Mouse (Mus musculus) lung, postnatal 0 days (tissue): ENCODE data around the gene Tac4. TPM values are rescaled to one million over a fixed set of nuclear protein-coding genes. Genes with fewer than 3 reads are reported as not detected.
A peak's percentile ranks its signal among the peaks of the same experiment; 100 is the strongest.

ENCODE experiments used
- ATAC-seq: fragments of 200-750 bp; cut with Nextera tagmentation; 2 replicates; pipeline ENCODE4 v1.8.0; 2017; ENCODE audit warnings: moderate library complexity
- DNase-seq: peaks from one replicate; pipeline ENCODE4 v3.0.0-alpha.2; 2016; ENCODE audit warnings: low spot score
- H3K27ac ChIP-seq: fragments of 300-500 bp; sonication (generic); 2 replicates; pipeline ENCODE4 v1.5.1; 2014; ENCODE audit warnings: antibody characterized with exemption, mild to moderate bottlenecking, low read length, mixed read lengths
- H3K27me3 ChIP-seq: fragments of 300-500 bp; sonication (generic); replicated peaks from 2 replicates; pipeline ENCODE4 v1.6.1; 2014; ENCODE audit warnings: low read length, mixed read lengths; ENCODE audit not compliant: insufficient read depth
- H3K36me3 ChIP-seq: fragments of 300-500 bp; sonication (generic); 2 replicates; pipeline ENCODE4 v1.6.1; 2014; ENCODE audit warnings: low read length, mixed read lengths; ENCODE audit not compliant: insufficient read depth
- H3K4me1 ChIP-seq: fragments of 300-500 bp; sonication (generic); 2 replicates; pipeline ENCODE4 v1.6.1; 2014; ENCODE audit warnings: antibody characterized with exemption, low read depth, low read length, mixed read lengths; ENCODE audit not compliant: insufficient read depth
- H3K4me2 ChIP-seq: fragments of 300-500 bp; sonication (generic); replicated peaks from 2 replicates; pipeline ENCODE4 v1.6.1; 2014; ENCODE audit warnings: low read depth, mild to moderate bottlenecking, low read length, moderate library complexity, mixed read lengths
- H3K4me3 ChIP-seq: fragments of 300-500 bp; sonication (generic); 2 replicates; pipeline ENCODE4 v1.5.1; 2014; ENCODE audit warnings: low read depth, low read length
- H3K9ac ChIP-seq: fragments of 300-500 bp; sonication (generic); replicated peaks from 2 replicates; pipeline ENCODE4 v1.6.1; 2014; ENCODE audit warnings: low read depth, mild to moderate bottlenecking
- H3K9me3 ChIP-seq: fragments of 300-500 bp; sonication (generic); 2 replicates; pipeline ENCODE4 v1.6.1; 2016; ENCODE audit warnings: low read length, mixed read lengths
- CTCF ChIP-seq: IDR thresholded peaks from 2 replicates; pipeline ENCODE4 v1.5.1; 2016; ENCODE audit warnings: antibody characterized with exemption, mild to moderate bottlenecking
- EP300 ChIP-seq: IDR thresholded peaks from 2 replicates; pipeline ENCODE4 v1.6.1; 2016; ENCODE audit warnings: antibody characterized with exemption, mild to moderate bottlenecking, control low read depth
- WGBS: fragments of 180-500 bp; shearing (Covaris S2); extraction: QIAGEN DNeasy Blood & Tissue Kit; methylation state at CpG from one replicate; pipeline ENCODE4 v1.1.7; 2014; 5-methylcytosine and 5-hydroxymethylcytosine counted together
- polyA plus RNA-seq: library from polyadenylated mRNA; unstranded; fragments of >200 nt; fragmentation: Nextera tagmentation; extraction: Ambion mirVana; gene quantifications from 2 replicates; pipeline ENCODE4 v1.2.1, GENCODE M21; 2015

Tac4 gene
- polyA plus RNA-seq, 1 experiment from 2014 or later, result 0.18 TPM

DNA sequence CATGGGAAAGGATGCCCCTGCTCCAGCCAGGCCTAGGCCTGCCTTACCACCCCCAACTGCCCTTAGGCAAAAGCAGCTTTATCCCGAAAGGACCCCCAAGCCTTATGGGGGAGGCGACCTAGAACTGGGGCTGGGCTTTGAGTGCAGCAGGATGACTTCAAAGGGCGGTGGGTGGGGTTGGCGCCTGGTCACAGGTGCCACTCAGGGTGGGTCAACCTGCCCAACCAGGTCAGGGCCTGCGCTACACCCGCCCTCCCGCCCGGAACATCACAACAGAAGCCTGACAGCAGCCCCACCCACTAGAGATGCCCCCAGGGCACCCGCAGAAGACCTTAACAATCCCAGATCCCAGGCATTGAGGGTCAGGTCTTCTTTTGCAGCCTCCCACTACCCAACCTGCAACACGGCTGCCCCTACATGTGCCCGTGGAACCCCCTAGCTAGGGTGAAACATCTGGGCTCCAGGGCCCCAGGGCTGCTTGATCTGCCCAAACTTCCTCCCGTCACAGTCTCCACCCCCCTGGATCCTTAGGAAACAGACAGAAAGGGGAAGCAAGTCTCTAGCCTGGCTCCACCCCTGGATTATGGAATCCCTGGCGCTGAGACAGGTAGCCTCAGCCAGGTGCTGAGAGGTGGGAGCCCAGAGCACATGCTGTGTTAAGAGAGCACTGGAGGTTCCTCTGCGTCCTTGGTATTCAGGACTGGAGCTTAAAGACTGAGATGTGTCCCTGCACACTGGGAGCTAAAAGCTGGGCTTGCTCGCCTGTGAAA lies 37.0 kb upstream of the Tac4 start:
- DNase-seq (peak; percentile 72), ATAC-seq (peak; percentile 73)
- Histone ChIP-seq H3K4me2 (peak overlapping the region; percentile 52), H3K9ac (no peak overlapping the region), H3K9me3 (no peaks in the 10 kb centered on the region), H3K27ac (peak overlapping the region; percentile 32; the same call in 1 of the 2 replicates), H3K36me3 (no peaks in the 10 kb centered on the region), H3K27me3 (peaks cover 7% of the 10 kb centered on the region; the same call in 1 of the 2 replicates), H3K4me1 (peaks cover 5% of the 10 kb centered on the region), H3K4me3 (no peak overlapping the region; the same call in 1 of the 2 replicates)
- no peak for TF ChIP-seq CTCF
- TF ChIP-seq EP300, result no peak
- WGBS, result 19% methylated on average over 15 of the region's 15 CpGs

DNA sequence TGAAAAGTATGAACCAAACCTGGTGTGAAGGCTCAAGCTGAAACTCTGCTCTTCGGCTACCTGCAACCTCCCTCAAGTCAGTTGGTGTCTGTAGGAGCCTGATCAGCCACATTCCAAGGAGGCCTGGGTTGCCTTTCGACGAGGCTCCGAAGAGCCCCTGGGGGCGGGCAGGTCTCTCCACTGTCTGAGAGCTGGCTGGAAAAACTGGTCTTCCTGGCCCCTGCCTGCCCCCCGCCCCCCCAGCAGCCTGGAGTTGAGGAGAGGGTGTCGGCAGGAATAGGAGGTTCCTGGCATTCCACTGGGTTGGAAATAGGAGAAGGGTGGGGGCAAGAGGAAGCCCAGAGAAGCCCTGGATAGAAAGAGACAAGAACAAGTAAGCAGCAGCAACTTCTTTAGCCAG lies 35.9 kb upstream of the Tac4 start:
- Histone ChIP-seq H3K27me3 (peaks cover 7% of the 10 kb centered on the region; the same call in 1 of the 2 replicates), H3K9me3 (no peaks in the 10 kb centered on the region), H3K9ac (no peak overlapping the region), H3K27ac (no peak overlapping the region), H3K4me3 (no peak overlapping the region), H3K4me2 (no peak overlapping the region), H3K36me3 (no peaks in the 10 kb centered on the region), H3K4me1 (peaks cover 5% of the 10 kb centered on the region)
- 12% methylated on average over 7 of the region's 7 CpGs for WGBS
- ATAC-seq, result peak; percentile 68
- TF ChIP-seq EP300, result no peak; the same call in 1 of the 2 replicates
- TF ChIP-seq CTCF, result no peak
- DNase-seq, result peak; percentile 46

DNA sequence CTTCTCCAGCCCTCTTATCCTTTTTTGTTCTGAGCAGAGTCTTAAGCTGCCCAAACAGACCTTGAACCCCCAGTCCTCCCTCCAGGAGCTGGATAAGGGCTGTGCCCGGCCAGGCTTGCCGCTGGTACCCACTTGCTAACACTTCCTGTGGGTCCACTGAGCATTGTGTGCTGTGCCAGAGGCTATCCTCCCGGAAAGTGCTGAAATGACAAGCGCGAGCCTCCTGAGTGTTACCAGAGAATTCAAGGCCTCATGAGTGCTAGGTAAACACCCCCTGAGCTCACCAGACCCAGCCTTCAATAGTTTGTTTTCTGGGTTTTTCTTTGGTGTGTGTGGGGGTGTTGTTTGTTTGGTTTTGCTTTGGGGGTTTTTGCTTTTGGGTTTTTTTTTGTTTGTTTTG lies 33.9 kb upstream of the Tac4 start:
- Histone ChIP-seq H3K27me3 (peaks cover 4% of the 10 kb centered on the region; the same call in 1 of the 2 replicates), H3K9ac (no peak overlapping the region), H3K4me3 (no peak overlapping the region), H3K4me1 (peaks cover 5% of the 10 kb centered on the region), H3K9me3 (no peaks in the 10 kb centered on the region), H3K4me2 (no peak overlapping the region), H3K27ac (no peak overlapping the region), H3K36me3 (no peaks in the 10 kb centered on the region)
- WGBS, result 24% methylated on average over 5 of the region's 5 CpGs
- peak; percentile 34 for DNase-seq
- no peak for ATAC-seq
- TF ChIP-seq CTCF (no peak), EP300 (no peak)

DNA sequence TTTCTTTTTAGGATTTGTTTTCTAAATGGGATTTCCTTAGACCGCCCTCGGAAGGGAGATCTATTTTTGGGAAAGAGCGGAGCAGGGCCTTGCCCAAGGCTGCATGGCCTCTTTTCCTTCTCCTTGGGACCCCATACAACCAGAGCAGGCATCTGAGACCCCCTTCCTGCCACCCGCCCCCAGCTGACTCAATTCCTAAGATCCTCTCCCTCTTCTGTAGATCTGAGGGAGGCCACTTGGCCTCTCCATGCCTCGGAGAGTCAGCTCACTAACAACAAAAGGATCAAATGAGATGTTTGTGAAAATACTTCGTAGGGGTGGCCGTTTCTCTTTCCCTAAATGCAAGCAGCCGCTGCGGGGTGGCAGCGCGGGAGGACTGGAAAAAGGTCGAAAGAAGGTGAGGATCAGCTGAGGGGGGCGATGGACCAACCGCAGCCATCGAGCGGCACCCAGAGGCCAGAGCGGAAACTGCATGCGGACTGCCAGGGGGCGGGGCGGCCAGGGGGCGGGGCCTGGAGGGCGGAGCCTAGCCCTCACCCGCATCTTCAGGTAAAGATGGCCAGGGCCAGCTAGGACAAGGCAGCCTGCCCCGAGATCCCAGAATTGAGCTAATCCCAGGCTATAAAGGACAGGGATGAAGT lies 29.5 kb upstream of the Tac4 start:
- ATAC-seq (peak; percentile 83), DNase-seq (peak; percentile 73)
- peak; percentile 86 for TF ChIP-seq CTCF
- TF ChIP-seq EP300, result no peak
- H3K36me3 ChIP-seq, result no peaks in the 10 kb centered on the region
- H3K9me3 ChIP-seq, result no peaks in the 10 kb centered on the region
- H3K4me1 ChIP-seq, result no peaks in the 10 kb centered on the region
- H3K4me2 ChIP-seq, result peak overlapping the region; percentile 32; the same call in 1 of the 2 replicates
- H3K9ac ChIP-seq, result no peak overlapping the region
- H3K4me3 ChIP-seq, result no peak overlapping the region
- WGBS, result 14% methylated on average over 19 of the region's 24 CpGs
- H3K27me3 ChIP-seq, result no peaks in the 10 kb centered on the region
- H3K27ac ChIP-seq, result no peak overlapping the region

DNA sequence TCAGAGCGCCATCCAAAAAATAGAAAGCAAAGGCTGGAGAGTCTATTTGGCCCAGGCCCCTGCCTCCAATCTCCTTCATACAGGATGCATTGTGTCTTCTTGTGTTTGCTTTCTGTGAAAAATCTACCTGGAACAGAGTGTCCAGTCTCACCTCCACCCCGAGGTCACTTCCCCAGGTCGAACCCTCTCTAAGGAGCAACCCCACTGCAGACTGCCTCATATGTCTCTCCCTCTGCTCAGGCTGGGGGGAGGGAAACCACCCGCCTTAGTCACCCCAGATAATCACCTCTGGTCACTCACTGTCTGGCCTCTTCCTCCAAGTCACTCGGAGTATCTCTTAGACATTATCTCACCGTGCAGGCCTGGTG lies 29.0 kb upstream of the Tac4 start:
- no peak for ATAC-seq
- H3K27ac ChIP-seq, result no peak overlapping the region
- H3K4me3 ChIP-seq, result no peak overlapping the region
- 32% methylated on average over 6 of the region's 6 CpGs for WGBS
- no peaks in the 10 kb centered on the region for H3K4me1 ChIP-seq
- no peaks in the 10 kb centered on the region for H3K9me3 ChIP-seq
- H3K9ac ChIP-seq, result no peak overlapping the region
- H3K27me3 ChIP-seq, result no peaks in the 10 kb centered on the region
- H3K36me3 ChIP-seq, result no peaks in the 10 kb centered on the region
- H3K4me2 ChIP-seq, result 0 out of 2 replicates have a peak overlapping the region, but pooled peaks have one; percentile 32
- no peak for DNase-seq
- TF ChIP-seq EP300, result no peak
- no peak for TF ChIP-seq CTCF

DNA sequence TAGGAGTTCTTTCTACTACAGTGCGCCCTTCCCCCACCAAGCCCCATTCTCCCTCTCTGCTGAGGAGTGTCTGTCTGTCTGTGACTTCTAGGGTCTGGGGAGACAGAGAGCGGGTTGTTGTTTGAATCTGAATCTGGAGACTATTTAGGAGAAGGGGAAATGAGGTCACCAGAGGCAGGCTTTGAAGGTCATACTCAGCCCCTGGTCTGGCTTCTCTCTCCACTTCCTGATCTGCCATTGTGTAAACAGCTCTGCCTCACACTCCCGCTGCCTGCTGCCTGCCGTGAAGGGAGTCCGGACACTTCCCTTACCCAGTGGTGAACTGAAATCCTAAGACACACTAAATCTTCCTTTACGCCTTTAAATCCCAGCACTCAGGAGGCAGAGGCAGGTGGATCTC lies 22.9 kb upstream of the Tac4 start:
- peak; percentile 60 for ATAC-seq

More for the DNA sequence above, 22.9 kb upstream of the Tac4 start:
- H3K27ac ChIP-seq, result no peak overlapping the region
- no peaks in the 10 kb centered on the region for H3K27me3 ChIP-seq
- H3K4me1 ChIP-seq, result no peaks in the 10 kb centered on the region
- no peaks in the 10 kb centered on the region for H3K9me3 ChIP-seq
- no peak for DNase-seq
- H3K4me2 ChIP-seq, result no peak overlapping the region
- no peak overlapping the region for H3K4me3 ChIP-seq
- H3K36me3 ChIP-seq, result no peaks in the 10 kb centered on the region
- TF ChIP-seq CTCF (no peak), EP300 (no peak)
- WGBS, result 35% methylated on average over 6 of the region's 6 CpGs
- H3K9ac ChIP-seq, result no peak overlapping the region
